Mouse (Mus musculus) spleen, postnatal 10 days (tissue): ENCODE data around the gene Acr.

Experiments
- DNase-seq, 2 experiments: peaks; one replicate each; pipeline ENCODE4 v3.0.0; 2021 to 2022; ENCODE audit warnings: low spot score in 2 of 2

The Acr gene

DNA sequence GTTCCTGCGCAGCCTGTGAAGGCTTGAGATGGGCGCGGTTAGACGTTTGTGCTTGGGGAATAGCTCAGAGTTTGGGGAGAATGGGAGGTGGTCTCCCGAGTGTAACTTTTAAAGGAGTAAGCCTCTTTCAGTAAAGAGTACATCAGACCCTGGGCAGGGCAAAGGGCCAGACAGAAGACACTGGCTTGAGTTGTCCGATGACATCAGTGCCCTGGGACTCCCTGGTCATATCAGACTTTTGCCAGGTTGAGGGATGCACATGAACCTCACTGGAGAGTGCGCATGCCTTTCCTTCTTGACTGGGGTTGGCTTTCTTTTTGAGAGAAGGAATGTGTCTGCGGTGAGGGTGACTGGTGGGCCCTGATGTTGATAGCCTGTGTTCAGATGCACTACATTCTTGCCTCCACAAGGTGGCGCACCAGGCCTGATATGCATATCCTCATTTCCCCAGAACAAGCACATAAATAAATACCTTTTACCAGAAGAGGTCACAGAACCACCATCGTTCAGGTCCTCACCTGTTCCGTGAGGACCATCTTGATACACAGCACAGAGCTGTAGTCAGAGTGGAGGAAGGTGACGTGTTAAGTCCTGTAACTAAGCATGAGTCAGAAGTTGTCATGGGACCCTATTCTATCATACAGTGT is 54.3 kb downstream of the Acr start:
- DNase-seq, result peak in 1 of 2 experiments; percentile 47

DNA sequence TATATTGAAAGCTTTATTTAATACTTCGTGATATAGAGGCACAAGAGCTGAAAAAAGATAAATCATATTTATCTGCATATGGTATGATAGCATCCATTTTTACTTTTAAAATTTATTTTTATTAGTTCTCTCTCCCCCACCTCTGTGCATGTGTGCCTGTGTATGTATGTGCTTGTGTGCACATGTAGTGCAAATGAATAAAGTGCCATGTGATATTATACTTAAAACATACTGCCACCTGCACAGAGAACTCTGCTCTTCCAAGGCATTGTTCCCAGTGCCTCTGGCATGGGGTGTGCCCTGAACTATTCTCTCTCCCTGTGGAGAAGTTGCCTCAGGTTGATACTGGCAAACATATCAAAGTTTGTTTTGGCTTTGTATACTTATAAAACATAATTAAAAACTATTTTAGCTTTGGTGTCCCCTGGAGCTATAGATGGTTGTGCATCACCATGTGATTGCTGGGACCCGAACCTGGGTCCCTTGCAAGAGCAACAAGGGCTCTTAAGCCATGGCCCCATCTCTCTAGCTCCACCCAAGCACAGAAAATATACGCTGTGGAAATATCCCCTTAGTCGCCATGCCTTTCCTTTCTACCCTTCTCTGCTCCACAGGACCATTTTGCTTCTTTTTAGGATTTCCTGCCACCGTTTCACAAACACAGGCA is 55.0 kb downstream of the Acr start:
- no peak for DNase-seq

DNA sequence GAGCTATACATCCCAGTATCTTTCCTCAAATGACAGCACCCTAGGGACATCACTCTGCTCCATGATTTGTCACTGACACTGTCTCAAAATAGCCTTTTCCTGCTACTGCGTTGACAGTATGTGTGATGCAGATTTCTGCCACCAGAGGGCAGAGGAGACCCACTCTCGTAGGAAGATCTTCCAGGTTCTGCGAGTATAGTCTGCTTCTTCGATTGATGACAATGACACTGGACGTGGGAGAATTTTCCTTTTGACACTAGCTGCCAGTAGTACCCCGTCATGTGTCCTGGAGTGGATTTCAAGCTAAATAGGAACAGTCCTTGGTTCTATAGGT is 55.5 kb downstream of the Acr start:
- peak; percentile 14 to 64 for DNase-seq
